Mouse (Mus musculus) midbrain, postnatal 0 days (tissue): ENCODE results near the gene Fbxl3. TPM values are rescaled to one million over a fixed set of nuclear protein-coding genes. Genes with fewer than 3 reads are reported as not detected.

Experiments
- ATAC-seq: fragments of 200-750 bp; cut with Nextera tagmentation; 2 replicates; pipeline ENCODE4 v1.8.0; 2017; ENCODE audit warnings: moderate number of reproducible peaks, mild to moderate bottlenecking, moderate TSS enrichment, moderate library complexity; ENCODE audit not compliant: low FRiP score
- DNase-seq: peaks from one replicate; pipeline ENCODE4 v3.0.0-alpha.2; 2015; ENCODE audit warnings: low spot score
- H3K27ac ChIP-seq: fragments of 300-500 bp; sonication (generic); 2 replicates; pipeline ENCODE4 v1.5.1; 2014; ENCODE audit warnings: low read depth, mild to moderate bottlenecking, low read length, mixed read lengths
- H3K27me3 ChIP-seq: fragments of 300-500 bp; sonication (generic); 2 replicates; pipeline ENCODE4 v1.6.1; 2014; ENCODE audit warnings: low read length, control low read depth, mixed read lengths; ENCODE audit not compliant: insufficient read depth
- H3K36me3 ChIP-seq: fragments of 300-500 bp; sonication (generic); 2 replicates; pipeline ENCODE4 v1.6.1; 2014; ENCODE audit warnings: low read length, control low read depth, mixed read lengths; ENCODE audit not compliant: insufficient read depth
- H3K4me1 ChIP-seq: fragments of 300-500 bp; sonication (generic); 2 replicates; pipeline ENCODE4 v1.6.1; 2014; ENCODE audit warnings: mild to moderate bottlenecking, control low read depth, antibody characterized with exemption, low read length, mixed read lengths; ENCODE audit not compliant: insufficient read depth
- H3K4me2 ChIP-seq: fragments of 300-500 bp; sonication (generic); 2 replicates; pipeline ENCODE4 v1.6.1; 2014; ENCODE audit warnings: low read depth, mild to moderate bottlenecking, low read length, mixed read lengths; ENCODE audit not compliant: poor library complexity, severe bottlenecking
- H3K4me3 ChIP-seq: fragments of 300-500 bp; sonication (generic); 2 replicates; pipeline ENCODE4 v1.5.1; 2014; ENCODE audit warnings: low read depth, mild to moderate bottlenecking, low read length, moderate library complexity
- H3K9ac ChIP-seq: fragments of 300-500 bp; sonication (generic); replicated peaks from 2 replicates; pipeline ENCODE4 v1.6.1; 2014; ENCODE audit warnings: mild to moderate bottlenecking, low read length, moderate library complexity, mixed read lengths; ENCODE audit not compliant: poor library complexity, severe bottlenecking
- H3K9me3 ChIP-seq: fragments of 300-500 bp; sonication (generic); 2 replicates; pipeline ENCODE4 v1.6.1; 2016; ENCODE audit warnings: low read length, control low read depth
- CTCF ChIP-seq: IDR thresholded peaks from 2 replicates; pipeline ENCODE4 v1.5.1; 2016; ENCODE audit warnings: antibody characterized with exemption, mild to moderate bottlenecking
- WGBS: fragments of 180-500 bp; shearing (Covaris S2); extraction: QIAGEN DNeasy Blood & Tissue Kit; methylation state at CpG from one replicate; pipeline ENCODE4 v1.1.7; 2014; 5-methylcytosine and 5-hydroxymethylcytosine counted together
- polyA plus RNA-seq: library from polyadenylated mRNA; unstranded; fragments of >200 nt; fragmentation: Nextera tagmentation; extraction: Ambion mirVana; gene quantifications from 2 replicates; pipeline ENCODE4 v1.2.1, GENCODE M21; 2015
- total RNA-seq: library from RNA; depleted of rRNA; stranded (reverse); fragments of >200 nt; gene quantifications from 2 replicates; pipeline ENCODE4 v1.2.3, GENCODE M21; 2014; rRNA removed

Gene Fbxl3
- total and polyA plus RNA-seq, 2 experiments from 2014 or later, result 22.5 to 64.5 TPM

GRCm38 (mm10) chr14:103048292-103049086 lies 50.9 kb downstream of the Fbxl3 start:
- H3K27me3 ChIP-seq, result no peaks in the 10 kb centered on the region
- H3K9me3 ChIP-seq, result no peaks in the 10 kb centered on the region
- no peaks in the 10 kb centered on the region for H3K36me3 ChIP-seq
- H3K4me3 ChIP-seq, result no peak overlapping the region
- TF ChIP-seq CTCF, result no peak
- no peak overlapping the region for H3K4me2 ChIP-seq
- no peak overlapping the region for H3K27ac ChIP-seq
- no peaks in the 10 kb centered on the region for H3K4me1 ChIP-seq
- H3K9ac ChIP-seq, result no peak overlapping the region
- no peak for ATAC-seq
- DNase-seq, result no peak
- WGBS, result 90% methylated on average over 11 of the region's 11 CpGs

DNA sequence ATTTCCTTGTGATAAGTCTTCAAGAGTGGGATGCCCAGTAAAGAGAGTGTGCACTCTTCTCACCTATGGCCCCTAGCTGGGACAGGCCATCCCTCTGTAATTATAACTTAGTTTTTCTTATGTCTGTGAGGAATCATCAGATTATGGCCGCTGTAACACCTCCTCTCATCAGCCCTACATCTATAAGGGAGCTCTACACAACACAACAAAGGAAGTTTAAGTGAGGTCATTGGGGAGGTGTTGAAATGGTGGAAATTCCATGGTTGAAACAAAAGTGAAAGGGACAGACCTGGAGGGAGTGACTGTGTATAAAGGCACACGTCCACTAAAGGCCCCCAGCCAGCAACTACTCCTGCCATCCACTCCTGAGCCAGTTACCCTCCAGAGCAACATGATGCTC lies 52.7 kb downstream of the Fbxl3 start, which contains the start of gene Acod1:
Acod1 (plus strand) TSS at position 301 of the 400 bp plus-strand sequence.
- no peak for DNase-seq
- no peaks in the 10 kb centered on the region for H3K36me3 ChIP-seq
- H3K9ac ChIP-seq, result no peak within 1 kb of the TSS
- no peak within 1 kb of the TSS for H3K4me3 ChIP-seq
- 94% methylated on average over 2 of the region's 2 CpGs for WGBS
- H3K27me3 ChIP-seq, result no peaks in the 10 kb centered on the region
- H3K4me2 ChIP-seq, result no peak within 1 kb of the TSS
- no peaks in the 10 kb centered on the region for H3K4me1 ChIP-seq
- no peak for ATAC-seq
- H3K9me3 ChIP-seq, result no peaks in the 10 kb centered on the region
- H3K27ac ChIP-seq, result no peak within 1 kb of the TSS
- TF ChIP-seq CTCF, result no peak

DNA sequence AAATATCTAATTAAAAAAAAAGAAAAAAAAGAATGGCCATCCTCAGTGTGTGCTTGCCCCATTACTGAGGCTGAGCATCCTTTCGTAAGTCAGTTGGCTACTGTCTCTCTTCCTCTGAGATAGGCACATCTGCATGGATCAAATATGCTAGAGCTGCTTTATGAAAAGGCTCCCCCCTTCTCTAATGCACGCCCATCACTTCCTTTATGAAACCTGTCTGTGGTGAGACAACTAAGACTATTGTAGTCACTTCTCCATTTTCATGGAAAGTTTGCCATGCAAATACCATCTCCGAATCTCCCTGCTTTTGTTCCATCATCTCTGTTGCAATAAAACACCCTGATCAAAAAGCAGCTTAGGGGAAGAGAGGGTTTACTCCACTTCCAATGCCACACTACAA lies 62.4 kb downstream of the Fbxl3 start:
- H3K27ac ChIP-seq, result no peak overlapping the region
- no peak overlapping the region for H3K9ac ChIP-seq
- no peaks in the 10 kb centered on the region for H3K9me3 ChIP-seq
- no peak for DNase-seq
- no peaks in the 10 kb centered on the region for H3K36me3 ChIP-seq
- ATAC-seq, result no peak
- no peak overlapping the region for H3K4me2 ChIP-seq
- no peaks in the 10 kb centered on the region for H3K27me3 ChIP-seq
- no peak for TF ChIP-seq CTCF
- WGBS, result 67% methylated on average over 3 of the region's 3 CpGs
- no peaks in the 10 kb centered on the region for H3K4me1 ChIP-seq
- no peak overlapping the region for H3K4me3 ChIP-seq

- H3K4me3 ChIP-seq, result no peak overlapping the region
- H3K9me3 ChIP-seq, result no peaks in the 10 kb centered on the region
- H3K4me2 ChIP-seq, result no peak overlapping the region
- H3K27ac ChIP-seq, result no peak overlapping the region
- 77% methylated on average over 9 of the region's 9 CpGs for WGBS
- H3K4me1 ChIP-seq, result no peaks in the 10 kb centered on the region
- no peak overlapping the region for H3K9ac ChIP-seq
- no peak for ATAC-seq
- H3K36me3 ChIP-seq, result no peaks in the 10 kb centered on the region
- H3K27me3 ChIP-seq, result no peaks in the 10 kb centered on the region
- no peak for TF ChIP-seq CTCF
- DNase-seq, result no peak
Measured at GRCm38 (mm10) chr14:103034076-103034475, 65.3 kb downstream of the Fbxl3 start.

DNA sequence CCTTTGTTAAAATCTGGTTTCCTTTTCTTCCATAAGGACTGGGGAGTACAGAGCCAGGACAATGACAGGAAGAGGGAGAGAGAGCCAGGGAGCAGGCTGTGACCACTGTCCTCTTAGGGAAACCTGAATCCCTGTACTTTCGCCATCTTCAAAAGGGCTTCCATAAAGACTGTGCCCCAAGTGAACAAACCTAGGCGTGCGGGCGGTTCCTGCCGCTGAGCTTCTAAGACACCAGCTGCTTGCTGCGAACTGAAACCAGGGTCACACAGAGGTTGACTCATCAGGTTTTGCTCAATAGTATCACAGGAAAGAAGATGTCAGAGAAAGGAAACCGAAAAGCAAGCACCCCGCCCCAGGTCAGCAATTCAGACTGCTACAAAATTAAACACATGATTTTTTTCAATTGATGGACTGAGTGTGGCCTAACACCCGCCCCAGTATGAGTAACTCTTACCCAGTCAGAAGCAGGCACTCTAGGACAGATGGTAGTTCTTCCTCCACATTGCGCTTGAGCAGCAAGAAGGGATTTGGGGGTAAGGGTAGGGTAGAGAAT lies 66.0 kb downstream of the Fbxl3 start:
- Histone ChIP-seq H3K27me3 (no peaks in the 10 kb centered on the region), H3K4me2 (no peak overlapping the region), H3K27ac (no peak overlapping the region), H3K4me3 (no peak overlapping the region), H3K9me3 (no peaks in the 10 kb centered on the region), H3K36me3 (no peaks in the 10 kb centered on the region), H3K4me1 (no peaks in the 10 kb centered on the region), H3K9ac (no peak overlapping the region)
- WGBS, result 79% methylated on average over 10 of the region's 10 CpGs
- ATAC-seq, result no peak
- TF ChIP-seq CTCF, result no peak
- DNase-seq, result no peak

Other genes starting within 250 kb of the Fbxl3 start
- gene Kctd12, start 116.9 kb downstream of the Fbxl3 start, total RNA-seq, result 125 and 145 TPM in 2 replicates
- 11.4 and 13.0 TPM in 2 replicates for gene Kctd12, start 116.9 kb downstream of the Fbxl3 start, polyA plus RNA-seq
- gene Acod1, start 52.6 kb downstream of the Fbxl3 start, total RNA-seq, result not detected in 2 replicates
- gene Acod1, start 52.6 kb downstream of the Fbxl3 start, polyA plus RNA-seq, result not detected in 2 replicates
- gene Cln5, start 29.4 kb downstream of the Fbxl3 start, total RNA-seq, result 7.8 and 10.4 TPM in 2 replicates
- 10.6 and 11.5 TPM in 2 replicates for gene Cln5, start 29.4 kb downstream of the Fbxl3 start, polyA plus RNA-seq
- 110 and 140 TPM in 2 replicates for gene Mycbp2, start 247.2 kb upstream of the Fbxl3 start, total RNA-seq
- 52.7 and 64.2 TPM in 2 replicates for gene Mycbp2, start 247.2 kb upstream of the Fbxl3 start, polyA plus RNA-seq